Mouse (Mus musculus) heart, embryonic 14.5 days (tissue): ENCODE data around the gene Oat. TPM values are rescaled to one million over a fixed set of nuclear protein-coding genes. Genes with fewer than 3 reads are reported as not detected.

Experiments used
- ATAC-seq: fragments of 200-750 bp; cut with Nextera tagmentation; 2 replicates; pipeline ENCODE4 v1.8.0; 2017; ENCODE audit warnings: low read depth, moderate TSS enrichment; ENCODE audit not compliant: insufficient number of reproducible peaks, insufficient read depth, low FRiP score
- H3K27ac ChIP-seq, 2 experiments: fragments of 200-500 bp in 1 of 2; fragments of 300-500 bp in 1 of 2; sonication (generic) in 1 of 2; replicated peaks in 1 of 2; 2 replicates each; pipeline ENCODE4 v1.5.1; 2012 to 2014; ENCODE audit warnings: low read depth in 2 of 2, low read length in 2 of 2, control low read depth in 1 of 2, mild to moderate bottlenecking in 1 of 2, mixed read lengths in 1 of 2; ENCODE audit not compliant: control insufficient read depth in 1 of 2, insufficient read depth in 1 of 2
- H3K27me3 ChIP-seq: fragments of 300-500 bp; sonication (generic); 2 replicates; pipeline ENCODE4 v1.6.1; 2014; ENCODE audit warnings: mild to moderate bottlenecking, low read length, control low read depth; ENCODE audit not compliant: control insufficient read depth, insufficient read depth
- H3K36me3 ChIP-seq: fragments of 300-500 bp; sonication (generic); 2 replicates; pipeline ENCODE4 v1.6.1; 2014; ENCODE audit warnings: mild to moderate bottlenecking, control low read depth, low read length, mixed read lengths; ENCODE audit not compliant: control insufficient read depth, insufficient read depth
- H3K4me1 ChIP-seq, 2 experiments: fragments of 200-500 bp in 1 of 2; fragments of 300-500 bp in 1 of 2; sonication (generic) in 1 of 2; 2 replicates each; pipeline ENCODE4 v1.6.1; 2012 to 2014; ENCODE audit warnings: low read length in 2 of 2, control low read depth in 1 of 2, mixed read lengths in 1 of 2; ENCODE audit not compliant: control insufficient read depth in 2 of 2, insufficient read depth in 2 of 2
- H3K4me2 ChIP-seq: fragments of 300-500 bp; sonication (generic); 2 replicates; pipeline ENCODE4 v1.6.1; 2014; ENCODE audit warnings: mild to moderate bottlenecking, low read length
- H3K4me3 ChIP-seq, 2 experiments: fragments of 200-500 bp in 1 of 2; fragments of 300-500 bp in 1 of 2; sonication (generic) in 1 of 2; 2 replicates each; pipeline ENCODE4 v1.5.1; 2012 to 2014; ENCODE audit warnings: low read length in 2 of 2, mild to moderate bottlenecking in 2 of 2, control low read depth in 1 of 2, low read depth in 1 of 2, moderate library complexity in 1 of 2; ENCODE audit not compliant: control insufficient read depth in 1 of 2, insufficient read depth in 1 of 2
- H3K9ac ChIP-seq: fragments of 300-500 bp; sonication (generic); 2 replicates; pipeline ENCODE4 v1.6.1; 2014; ENCODE audit warnings: mild to moderate bottlenecking, low read length
- H3K9me3 ChIP-seq: fragments of 300-500 bp; sonication (generic); 2 replicates; pipeline ENCODE4 v1.6.1; 2016; ENCODE audit warnings: low read length, control low read depth; ENCODE audit not compliant: control insufficient read depth
- WGBS: fragments of 180-500 bp; shearing (Covaris S2); extraction: QIAGEN DNeasy Blood & Tissue Kit; methylation state at CpG from one replicate; pipeline ENCODE4 v1.1.7; 2014; 5-methylcytosine and 5-hydroxymethylcytosine counted together
- polyA plus RNA-seq: library from polyadenylated mRNA; unstranded; fragments of >200 nt; fragmentation: Nextera tagmentation; extraction: Ambion mirVana; gene quantifications from 2 replicates; pipeline ENCODE4 v1.2.1, GENCODE M21; 2014

Oat gene
- polyA plus RNA-seq, 1 experiment from 2014 or later: 202 TPM

GRCm38 (mm10) chr7:132599071-132599975 is 23.1 kb upstream of the Oat start, which contains the start of gene Nkx1-2:
Nkx1-2 (minus strand) TSS chr7:132599637.
- WGBS: under 1% methylated on average over 48 of the region's 52 CpGs
- no peak within 1 kb of the TSS for H3K27ac ChIP-seq
- ATAC-seq: no peak
- peaks cover 85% of the 10 kb centered on the region for H3K27me3 ChIP-seq
- H3K4me1 ChIP-seq: peaks cover 5 to 23% of the 10 kb centered on the region in 2 experiments
- H3K9ac ChIP-seq: 0 out of 2 replicates have a peak within 1 kb of the TSS, but pooled peaks have one; percentile 14
- H3K36me3 ChIP-seq: no peaks in the 10 kb centered on the region
- peak within 1 kb of the TSS; percentile 38 to 58 for H3K4me3 ChIP-seq
- no peaks in the 10 kb centered on the region for H3K9me3 ChIP-seq
- H3K4me2 ChIP-seq: peak within 1 kb of the TSS; percentile 91

DNA sequence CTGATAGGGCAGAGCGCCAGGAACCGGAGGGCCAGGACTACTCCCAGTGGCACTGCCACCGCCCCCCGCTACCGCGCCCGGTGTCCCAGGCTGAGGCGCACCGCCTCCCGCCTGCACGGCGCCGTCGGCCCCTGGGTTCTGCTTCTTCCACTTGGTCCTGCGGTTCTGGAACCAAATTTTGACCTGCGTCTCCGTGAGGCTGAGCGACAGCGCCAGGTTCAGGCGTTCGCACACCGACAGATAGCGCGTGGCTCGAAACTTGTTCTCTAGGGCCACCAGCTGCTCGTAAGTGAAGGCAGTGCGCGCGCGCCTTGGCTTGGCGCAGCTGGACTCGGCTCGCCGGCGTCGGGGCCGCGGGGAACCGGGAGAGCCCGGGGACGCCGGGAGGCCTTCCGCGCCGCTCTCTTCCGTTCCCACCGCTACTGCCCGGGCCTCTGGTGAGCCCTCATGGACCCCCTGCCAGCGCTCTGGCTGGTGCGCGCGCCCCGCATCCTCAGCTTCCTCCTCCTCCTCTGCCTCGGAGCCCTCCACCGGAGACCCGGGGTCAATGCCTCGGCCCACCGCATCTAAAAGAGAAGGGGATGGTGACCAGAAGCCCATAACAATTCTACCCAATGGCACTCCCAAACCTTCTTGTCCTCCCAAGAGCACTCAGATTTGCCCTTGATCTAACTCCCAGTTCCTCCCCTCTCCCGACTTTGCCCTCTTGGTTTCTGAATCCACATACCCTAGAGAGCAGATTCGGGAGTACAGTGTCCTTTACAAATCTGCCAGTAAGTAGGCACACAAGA is 21.2 kb upstream of the Oat start:
- H3K36me3 ChIP-seq: no peaks in the 10 kb centered on the region
- H3K9ac ChIP-seq: peak overlapping the region; percentile 62
- ATAC-seq: no peak; the same call in 1 of the 2 replicates
- no peak overlapping the region for H3K27ac ChIP-seq
- peaks cover 76% of the 10 kb centered on the region for H3K27me3 ChIP-seq
- H3K4me1 ChIP-seq: peaks cover 5 to 23% of the 10 kb centered on the region in 2 experiments
- H3K4me3 ChIP-seq: peak overlapping the region; percentile 42 to 58
- H3K9me3 ChIP-seq: no peaks in the 10 kb centered on the region
- H3K4me2 ChIP-seq: peak overlapping the region; percentile 91
- under 1% methylated on average over 56 of the region's 60 CpGs for WGBS

GRCm38 (mm10) chr7:132596557-132597250 is 20.5 kb upstream of the Oat start:
- peaks cover 68% of the 10 kb centered on the region for H3K27me3 ChIP-seq
- H3K4me3 ChIP-seq: peak overlapping the region; percentile 42 to 58
- 6% methylated on average over 25 of the region's 26 CpGs for WGBS
- H3K27ac ChIP-seq: no peak overlapping the region
- no peaks in the 10 kb centered on the region for H3K36me3 ChIP-seq
- peak overlapping the region; percentile 62 for H3K9ac ChIP-seq
- H3K4me1 ChIP-seq: peaks cover 5 to 23% of the 10 kb centered on the region in 2 experiments
- no peaks in the 10 kb centered on the region for H3K9me3 ChIP-seq
- peak overlapping the region; percentile 91 for H3K4me2 ChIP-seq
- no peak for ATAC-seq

GRCm38 (mm10) chr7:132595787-132596186 is 19.6 kb upstream of the Oat start:
- Histone ChIP-seq H3K27me3 (peaks cover 59% of the 10 kb centered on the region), H3K36me3 (no peaks in the 10 kb centered on the region), H3K4me1 (peaks cover 5 to 23% of the 10 kb centered on the region in 2 experiments), H3K9me3 (no peaks in the 10 kb centered on the region), H3K4me2 (no peak overlapping the region), H3K27ac (no peak overlapping the region), H3K4me3 (no peak overlapping the region), H3K9ac (no peak overlapping the region)
- ATAC-seq: no peak
- 80% methylated on average over 3 of the region's 3 CpGs for WGBS

DNA sequence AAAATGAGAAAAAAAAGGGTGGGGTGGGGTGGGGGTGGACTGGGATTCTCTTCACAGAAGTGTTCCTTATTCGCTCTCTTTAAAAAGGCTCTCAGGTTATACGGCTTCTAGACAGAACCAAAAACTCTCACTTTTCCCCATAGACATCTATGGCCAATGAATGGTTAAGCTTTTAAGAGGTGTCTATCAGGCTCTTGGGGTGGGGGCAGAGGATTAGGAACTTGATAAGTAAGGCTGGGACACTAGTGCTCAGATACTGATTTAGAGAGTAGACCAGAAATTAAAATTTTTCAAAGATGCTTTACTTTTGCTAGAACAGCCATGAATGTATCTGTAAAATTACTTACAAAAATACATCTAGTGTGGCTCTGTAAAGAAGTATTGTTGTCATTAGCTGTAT is 18.1 kb upstream of the Oat start:
- H3K27ac ChIP-seq: no peak overlapping the region
- no peak overlapping the region for H3K9ac ChIP-seq
- no peaks in the 10 kb centered on the region for H3K9me3 ChIP-seq
- ATAC-seq: no peak
- peaks cover 5 to 17% of the 10 kb centered on the region in 2 experiments for H3K4me1 ChIP-seq
- H3K36me3 ChIP-seq: no peaks in the 10 kb centered on the region
- 84% methylated on average over 2 of the region's 2 CpGs for WGBS
- H3K27me3 ChIP-seq: peaks cover 45% of the 10 kb centered on the region
- no peak overlapping the region for H3K4me3 ChIP-seq
- H3K4me2 ChIP-seq: no peak overlapping the region

DNA sequence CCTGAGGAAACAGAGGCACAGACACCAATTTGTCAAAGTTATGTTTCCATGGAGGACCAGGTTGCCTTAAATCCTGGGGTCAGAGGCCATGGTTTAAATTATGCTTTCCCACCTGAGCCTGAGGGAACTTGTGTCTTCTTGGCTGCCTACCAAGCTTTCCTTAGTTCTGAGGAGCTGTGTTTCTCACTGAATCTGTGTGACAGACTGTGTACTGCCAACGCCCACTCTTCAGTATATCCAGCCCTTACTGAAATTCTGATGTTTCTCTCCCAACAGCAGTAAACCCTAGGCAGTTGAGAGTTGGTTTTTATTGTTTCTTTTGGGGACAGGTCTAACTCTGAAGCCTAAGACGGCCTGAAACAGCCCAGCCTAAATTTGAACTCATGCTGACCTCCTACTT is 17.6 kb upstream of the Oat start:
- H3K4me1 ChIP-seq: peaks cover 0 to 12% of the 10 kb centered on the region in 2 experiments; a peak in 2 of 4 replicates
- no peak for ATAC-seq
- no peak overlapping the region for H3K4me2 ChIP-seq
- H3K9me3 ChIP-seq: no peaks in the 10 kb centered on the region
- 66% methylated on average over 2 of the region's 2 CpGs for WGBS
- no peak overlapping the region for H3K9ac ChIP-seq
- no peak overlapping the region for H3K27ac ChIP-seq
- no peak overlapping the region for H3K4me3 ChIP-seq
- H3K36me3 ChIP-seq: no peaks in the 10 kb centered on the region
- H3K27me3 ChIP-seq: peaks cover 39% of the 10 kb centered on the region

- ATAC-seq: no peak
- no peak overlapping the region for H3K4me3 ChIP-seq
- no peak overlapping the region for H3K27ac ChIP-seq
- no peak overlapping the region for H3K9ac ChIP-seq
- no peaks in the 10 kb centered on the region for H3K9me3 ChIP-seq
- H3K27me3 ChIP-seq: no peaks in the 10 kb centered on the region
- H3K4me1 ChIP-seq: no peaks in the 10 kb centered on the region
- H3K4me2 ChIP-seq: no peak overlapping the region
- H3K36me3 ChIP-seq: no peaks in the 10 kb centered on the region
- 58% methylated on average over 5 of the region's 5 CpGs for WGBS
Measured at GRCm38 (mm10) chr7:132589610-132590009, 13.4 kb upstream of the Oat start.
